Mouse (Mus musculus) E14TG2a.4 (cell line): ENCODE data around the gene Fbxo27.

Source experiments
- H3K27me3 ChIP-seq: 2 replicates; pipeline ENCODE4 v1.6.1; 2014; ENCODE audit warnings: low read length, control low read depth; ENCODE audit not compliant: insufficient read depth
- H3K36me3 ChIP-seq: 2 replicates; pipeline ENCODE4 v1.6.1; 2014; ENCODE audit warnings: low read length, control low read depth; ENCODE audit not compliant: insufficient read depth
- H3K4me1 ChIP-seq: replicated peaks from 2 replicates; pipeline ENCODE4 v1.6.1; 2014; ENCODE audit warnings: low read depth, low read length, control low read depth
- H3K4me3 ChIP-seq: replicated peaks from 2 replicates; pipeline ENCODE4 v1.5.1; 2014; ENCODE audit warnings: mild to moderate bottlenecking, low read length
- H3K9me3 ChIP-seq: 2 replicates; pipeline ENCODE4 v1.6.1; 2014; ENCODE audit warnings: low read length, control low read depth
- CTCF ChIP-seq: conservative IDR thresholded peaks from 2 replicates; pipeline ENCODE4 v1.5.1; 2014; ENCODE audit warnings: low read length
- NANOG ChIP-seq: IDR thresholded peaks from 2 replicates; pipeline ENCODE4 v1.6.1; 2014; ENCODE audit warnings: borderline replicate concordance, low read length, mixed read lengths
- POU5F1 ChIP-seq: IDR thresholded peaks from 2 replicates; pipeline ENCODE4 v1.6.1; 2014; ENCODE audit warnings: low read length, borderline replicate concordance

Gene Fbxo27

GRCm38 (mm10) chr7:28727649-28728340, 35.1 kb downstream of the Fbxo27 start:
- TF ChIP-seq POU5F1 (no peak), CTCF (no peak), NANOG (no peak)
- peaks cover 9% of the 10 kb centered on the region for H3K4me1 ChIP-seq
- peaks cover 4% of the 10 kb centered on the region; the same call in 1 of the 2 replicates for H3K36me3 ChIP-seq
- no peaks in the 10 kb centered on the region for H3K27me3 ChIP-seq
- H3K4me3 ChIP-seq, result no peak overlapping the region
- H3K9me3 ChIP-seq, result peaks cover 28% of the 10 kb centered on the region

- Histone ChIP-seq H3K36me3 (peaks cover 15% of the 10 kb centered on the region), H3K9me3 (peaks cover 8% of the 10 kb centered on the region), H3K27me3 (no peaks in the 10 kb centered on the region), H3K4me3 (peak overlapping the region; percentile 81), H3K4me1 (peaks cover 54% of the 10 kb centered on the region)
- no peak for TF ChIP-seq CTCF
- TF ChIP-seq POU5F1, result no peak
- TF ChIP-seq NANOG, result no peak
Observed at GRCm38 (mm10) chr7:28732341-28733142, 39.9 kb downstream of the Fbxo27 start.

DNA sequence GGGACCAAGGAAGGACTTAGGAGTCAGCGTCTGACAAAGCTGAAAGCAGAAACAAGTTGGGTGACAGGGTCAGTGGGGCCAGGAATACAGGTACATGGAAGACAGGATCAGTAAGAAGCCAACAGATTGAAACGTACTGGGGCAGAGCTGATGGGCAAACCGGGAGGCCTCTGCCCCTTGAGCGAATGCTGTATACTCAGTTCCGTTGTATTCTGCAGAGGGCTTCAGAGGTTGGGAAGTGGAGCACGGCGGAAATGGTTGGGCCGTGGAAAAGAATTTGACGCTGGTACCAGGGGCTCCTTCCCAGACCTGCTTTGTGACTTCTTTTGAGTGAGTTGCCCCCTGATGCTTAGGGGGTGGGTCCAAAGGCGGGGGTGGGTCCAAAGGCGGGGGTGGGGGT, 40.6 kb downstream of the Fbxo27 start:
- peaks cover 57% of the 10 kb centered on the region for H3K4me1 ChIP-seq
- H3K27me3 ChIP-seq, result no peaks in the 10 kb centered on the region
- peaks cover 21% of the 10 kb centered on the region for H3K36me3 ChIP-seq
- TF ChIP-seq NANOG (no peak), POU5F1 (no peak), CTCF (no peak)
- peaks cover 8% of the 10 kb centered on the region for H3K9me3 ChIP-seq
- peak overlapping the region; percentile 81 for H3K4me3 ChIP-seq

- no peaks in the 10 kb centered on the region for H3K27me3 ChIP-seq
- peaks cover 8% of the 10 kb centered on the region for H3K9me3 ChIP-seq
- H3K4me3 ChIP-seq, result peak overlapping the region; percentile 76
- peaks cover 81% of the 10 kb centered on the region for H3K4me1 ChIP-seq
- H3K36me3 ChIP-seq, result peaks cover 44% of the 10 kb centered on the region
- TF ChIP-seq POU5F1 (no peak), NANOG (no peak), CTCF (no peak)
Observed at GRCm38 (mm10) chr7:28735701-28736100, 43.1 kb downstream of the Fbxo27 start.

DNA sequence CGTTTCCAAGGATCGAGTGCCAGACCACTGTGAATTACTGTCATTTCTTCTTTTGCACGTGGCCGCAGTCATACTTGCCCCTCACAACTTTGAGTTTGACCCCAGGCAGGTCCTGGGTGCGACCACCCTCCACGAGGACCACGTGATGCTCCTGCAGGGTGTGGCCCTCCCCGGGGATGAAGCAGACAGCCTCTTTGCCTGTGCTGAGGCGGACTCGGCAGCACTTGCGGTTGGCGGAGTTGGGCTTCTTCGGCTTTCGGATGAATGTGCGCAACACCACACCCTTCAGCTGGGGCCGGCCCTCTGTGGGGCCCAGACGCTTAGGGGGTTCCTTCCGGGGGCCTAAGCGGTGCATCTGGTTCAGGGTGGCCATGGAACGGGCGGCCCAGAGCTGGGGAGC, 47.2 kb downstream of the Fbxo27 start:
- H3K4me3 ChIP-seq, result peak overlapping the region; percentile 98
- H3K27me3 ChIP-seq, result no peaks in the 10 kb centered on the region
- H3K36me3 ChIP-seq, result peaks cover 54% of the 10 kb centered on the region
- no peaks in the 10 kb centered on the region for H3K9me3 ChIP-seq
- H3K4me1 ChIP-seq, result peaks cover 67% of the 10 kb centered on the region
- TF ChIP-seq CTCF (no peak), POU5F1 (no peak), NANOG (no peak)

DNA sequence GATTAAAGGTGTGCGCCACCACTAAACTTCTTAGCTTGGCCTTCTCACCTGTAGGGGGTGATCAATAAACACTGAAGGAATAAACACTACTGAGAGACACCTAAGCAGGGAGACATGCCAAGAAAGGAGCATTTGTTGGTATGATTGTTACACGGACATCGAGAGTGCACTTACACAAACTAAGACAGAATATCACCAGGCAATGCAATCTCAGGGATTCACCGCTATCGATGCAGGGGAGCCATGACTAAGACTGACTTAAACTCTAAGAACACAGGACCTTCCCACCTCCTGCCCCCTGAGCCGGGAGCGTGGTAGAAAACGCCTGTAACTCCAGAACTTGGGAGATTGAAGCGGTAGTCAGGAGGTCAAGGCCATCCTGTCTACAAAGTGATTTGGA, 48.3 kb downstream of the Fbxo27 start:
- no peak for TF ChIP-seq POU5F1
- TF ChIP-seq NANOG, result no peak
- TF ChIP-seq CTCF, result no peak
- Histone ChIP-seq H3K9me3 (no peaks in the 10 kb centered on the region), H3K27me3 (no peaks in the 10 kb centered on the region), H3K4me1 (peaks cover 58% of the 10 kb centered on the region), H3K4me3 (peak overlapping the region; percentile 98), H3K36me3 (peaks cover 65% of the 10 kb centered on the region)

DNA sequence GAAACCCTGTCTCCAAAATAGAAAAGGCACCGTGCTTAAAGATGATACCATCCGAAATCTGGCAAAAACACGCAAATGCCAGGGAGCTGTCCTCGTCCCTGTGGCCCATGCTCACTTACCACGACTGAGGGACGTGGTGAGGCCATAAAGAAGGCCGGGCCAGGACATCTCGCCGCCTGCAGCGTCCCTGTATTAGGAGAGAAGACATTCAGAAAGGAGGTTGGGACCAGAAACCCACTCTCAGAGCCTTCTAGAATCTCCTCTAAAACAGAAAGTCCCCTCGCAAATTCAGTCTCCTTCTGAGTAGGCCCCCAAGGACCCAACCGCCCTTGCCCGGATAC, 48.7 kb downstream of the Fbxo27 start:
- Histone ChIP-seq H3K4me3 (peak overlapping the region; percentile 98), H3K9me3 (no peaks in the 10 kb centered on the region), H3K27me3 (no peaks in the 10 kb centered on the region), H3K36me3 (peaks cover 66% of the 10 kb centered on the region), H3K4me1 (peaks cover 54% of the 10 kb centered on the region)
- no peak for TF ChIP-seq CTCF
- TF ChIP-seq NANOG, result no peak
- TF ChIP-seq POU5F1, result no peak

DNA sequence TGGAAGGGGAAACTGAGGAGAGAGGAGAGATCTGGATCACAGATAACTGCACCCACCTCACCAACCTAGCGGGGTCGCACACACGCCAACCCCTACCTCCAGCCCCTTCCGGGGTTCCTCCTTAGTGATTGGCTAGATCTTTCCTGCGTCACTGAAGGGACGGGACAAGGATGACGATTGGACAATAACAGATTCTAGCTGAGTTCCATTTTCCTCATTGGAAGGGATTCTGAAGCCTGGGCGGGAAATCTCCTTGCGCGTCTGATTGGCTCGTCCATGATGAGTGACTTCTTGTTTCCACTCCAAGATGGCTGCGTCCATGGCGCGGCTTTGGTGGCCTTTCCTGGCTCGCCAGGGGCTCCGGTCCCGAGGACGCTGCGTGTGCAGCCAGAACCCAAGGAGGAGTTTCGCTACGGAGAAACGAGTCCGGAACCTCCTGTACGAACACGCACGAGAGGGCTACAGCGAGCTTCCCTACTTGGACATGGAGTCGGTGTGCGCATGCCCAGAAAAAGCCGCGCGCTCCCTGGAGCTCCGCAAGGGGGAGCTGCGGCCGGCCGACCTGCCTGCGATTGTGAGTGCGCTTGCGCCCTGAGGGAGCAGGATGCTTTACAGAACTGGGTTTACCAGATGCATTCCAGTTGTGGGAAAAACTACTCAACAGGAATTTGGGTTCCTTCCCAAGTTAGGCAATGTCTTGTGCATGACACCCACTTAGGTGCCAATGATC, 49.2 kb downstream of the Fbxo27 start, which contains the start of the genes Mrps12 and Sars2:
Mrps12 (minus strand) TSS at position 112 of the 730 bp plus-strand sequence.
Sars2 (plus strand) TSS at position 284 of the 730 bp plus-strand sequence.
- peak; percentile 50 for TF ChIP-seq CTCF
- TF ChIP-seq NANOG, result no peak

More for the DNA sequence above, 49.2 kb downstream of the Fbxo27 start, which contains the start of the genes Mrps12 and Sars2:
- H3K9me3 ChIP-seq, result no peaks in the 10 kb centered on the region
- peaks cover 49% of the 10 kb centered on the region for H3K4me1 ChIP-seq
- no peaks in the 10 kb centered on the region for H3K27me3 ChIP-seq
- H3K36me3 ChIP-seq, result peaks cover 66% of the 10 kb centered on the region
- peak within 1 kb of the TSS; percentile 98 for H3K4me3 ChIP-seq
